Mouse (Mus musculus) olfactory bulb, adult 2 months (tissue): Measurements from ENCODE around the gene Acaca.

Experiments used
- CTCF ChIP-seq: fragments of 200-500 bp; IDR thresholded peaks from 2 replicates; pipeline ENCODE4 v1.5.1; 2012; ENCODE audit warnings: low read depth, mild to moderate bottlenecking, low read length, moderate library complexity; ENCODE audit not compliant: insufficient read depth
- POLR2A ChIP-seq: fragments of 200-500 bp; IDR thresholded peaks from 2 replicates; pipeline ENCODE4 v1.6.1; 2012; ENCODE audit warnings: mild to moderate bottlenecking, low read depth, low read length, moderate library complexity; ENCODE audit not compliant: insufficient read depth

DNA sequence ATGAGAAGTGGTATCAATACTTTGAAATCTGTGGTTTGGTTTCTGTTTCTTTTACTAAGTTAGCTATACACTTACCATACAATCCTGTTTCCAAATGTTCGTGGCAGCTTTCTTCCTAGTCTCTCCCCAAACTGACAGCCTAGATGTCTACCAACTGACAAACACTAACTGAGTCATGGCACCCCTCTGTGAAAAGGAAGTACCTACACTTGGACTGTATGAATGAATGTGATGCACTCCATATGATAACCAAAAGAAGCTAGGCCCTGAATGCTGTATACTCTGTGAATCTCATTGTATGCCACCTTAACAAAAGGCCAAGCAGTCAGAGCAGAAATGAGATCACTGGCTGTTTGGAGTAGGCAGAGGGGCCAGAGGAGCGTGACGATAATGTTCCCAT, 227.8 kb downstream of the Acaca start:
- TF ChIP-seq CTCF: no peak
- TF ChIP-seq POLR2A: no peak
